Mouse (Mus musculus): ENCODE data around the gene Tom1l2. TPM values are rescaled to one million over a fixed set of nuclear protein-coding genes. Genes with fewer than 3 reads are reported as not detected.
A peak's percentile ranks its signal among the peaks of the same experiment; 100 is the strongest.

The Tom1l2 gene
- polyA plus RNA-seq, 1 experiment from 2014 or later, result 12.6 TPM

- DNase-seq (ENCODE audit: low spot score), result no peak
- Histone ChIP-seq H3K4me3 (ENCODE audit: low read depth, low read length) (no peak overlapping the region), H3K27me3 (replicated peaks; ENCODE audit: control insufficient read depth, insufficient read depth, low read length) (no peaks in the 10 kb centered on the region), H3K4me1 (replicated peaks; ENCODE audit: control insufficient read depth, insufficient read depth, low read length) (no peaks in the 10 kb centered on the region), H3K9ac (ENCODE audit: low read depth, low read length) (no peak overlapping the region), H3K4me2 (no peak overlapping the region), H3K36me3 (ENCODE audit: control insufficient read depth, insufficient read depth, low read length) (no peaks in the 10 kb centered on the region), H3K9me3 (ENCODE audit: control insufficient read depth, low read length) (no peaks in the 10 kb centered on the region), H3K27ac (ENCODE audit: low read depth, low read length) (no peak overlapping the region)
- 80% methylated on average over 6 of the region's 6 CpGs for WGBS
- no peak for ATAC-seq (replicated peaks; ENCODE audit: low FRiP score)
Observed at GRCm38 (mm10) chr11:60374481-60374880, 21.8 kb upstream of the Tom1l2 start.

- DNase-seq (ENCODE audit: low spot score) (no peak), ATAC-seq (replicated peaks; ENCODE audit: low FRiP score) (no peak)
- Histone ChIP-seq H3K27ac (ENCODE audit: low read depth, low read length) (no peak overlapping the region), H3K9me3 (ENCODE audit: control insufficient read depth, low read length) (no peaks in the 10 kb centered on the region), H3K36me3 (ENCODE audit: control insufficient read depth, insufficient read depth, low read length) (no peaks in the 10 kb centered on the region), H3K4me3 (ENCODE audit: low read depth, low read length) (no peak overlapping the region), H3K4me2 (no peak overlapping the region), H3K9ac (ENCODE audit: low read depth, low read length) (no peak overlapping the region), H3K27me3 (replicated peaks; ENCODE audit: control insufficient read depth, insufficient read depth, low read length) (no peaks in the 10 kb centered on the region), H3K4me1 (replicated peaks; ENCODE audit: control insufficient read depth, insufficient read depth, low read length) (peaks cover 3% of the 10 kb centered on the region; the same call in 1 of the 2 replicates)
- 86% methylated on average over 13 of the region's 13 CpGs for WGBS
Observed at GRCm38 (mm10) chr11:60370431-60370830, 17.7 kb upstream of the Tom1l2 start.

- H3K9me3 ChIP-seq (ENCODE audit: control insufficient read depth, low read length), result no peaks in the 10 kb centered on the region
- H3K27me3 ChIP-seq (replicated peaks; ENCODE audit: control insufficient read depth, insufficient read depth, low read length), result no peaks in the 10 kb centered on the region
- DNase-seq (ENCODE audit: low spot score), result no peak
- H3K4me2 ChIP-seq, result no peak overlapping the region
- 76% methylated on average over 4 of the region's 4 CpGs for WGBS
- H3K4me1 ChIP-seq (replicated peaks; ENCODE audit: control insufficient read depth, insufficient read depth, low read length), result peaks cover 3% of the 10 kb centered on the region; the same call in 1 of the 2 replicates
- no peak overlapping the region for H3K9ac ChIP-seq (ENCODE audit: low read depth, low read length)
- no peak overlapping the region for H3K4me3 ChIP-seq (ENCODE audit: low read depth, low read length)
- no peak for ATAC-seq (replicated peaks; ENCODE audit: low FRiP score)
- H3K27ac ChIP-seq (ENCODE audit: low read depth, low read length), result no peak overlapping the region
- no peaks in the 10 kb centered on the region for H3K36me3 ChIP-seq (ENCODE audit: control insufficient read depth, insufficient read depth, low read length)
Observed at GRCm38 (mm10) chr11:60369448-60369847, 16.7 kb upstream of the Tom1l2 start.

GRCm38 (mm10) chr11:60368909-60369308, 16.2 kb upstream of the Tom1l2 start:
- Histone ChIP-seq H3K27me3 (replicated peaks; ENCODE audit: control insufficient read depth, insufficient read depth, low read length) (no peaks in the 10 kb centered on the region), H3K9ac (ENCODE audit: low read depth, low read length) (no peak overlapping the region), H3K36me3 (ENCODE audit: control insufficient read depth, insufficient read depth, low read length) (no peaks in the 10 kb centered on the region), H3K9me3 (ENCODE audit: control insufficient read depth, low read length) (no peaks in the 10 kb centered on the region), H3K4me2 (no peak overlapping the region), H3K4me1 (replicated peaks; ENCODE audit: control insufficient read depth, insufficient read depth, low read length) (peaks cover 3% of the 10 kb centered on the region; the same call in 1 of the 2 replicates), H3K27ac (ENCODE audit: low read depth, low read length) (no peak overlapping the region), H3K4me3 (ENCODE audit: low read depth, low read length) (no peak overlapping the region)
- DNase-seq (ENCODE audit: low spot score) (no peak), ATAC-seq (replicated peaks; ENCODE audit: low FRiP score) (no peak)
- WGBS, result 79% methylated on average over 4 of the region's 4 CpGs

- H3K27me3 ChIP-seq (replicated peaks; ENCODE audit: control insufficient read depth, insufficient read depth, low read length), result no peaks in the 10 kb centered on the region
- H3K36me3 ChIP-seq (ENCODE audit: control insufficient read depth, insufficient read depth, low read length), result no peaks in the 10 kb centered on the region
- ATAC-seq (replicated peaks; ENCODE audit: low FRiP score) (no peak), DNase-seq (ENCODE audit: low spot score) (no peak)
- no peak overlapping the region for H3K27ac ChIP-seq (ENCODE audit: low read depth, low read length)
- no peak overlapping the region for H3K4me2 ChIP-seq
- H3K4me3 ChIP-seq (ENCODE audit: low read depth, low read length), result no peak overlapping the region
- H3K4me1 ChIP-seq (replicated peaks; ENCODE audit: control insufficient read depth, insufficient read depth, low read length), result peaks cover 3% of the 10 kb centered on the region; the same call in 1 of the 2 replicates
- WGBS, result 54% methylated on average over 3 of the region's 3 CpGs
- H3K9me3 ChIP-seq (ENCODE audit: control insufficient read depth, low read length), result no peaks in the 10 kb centered on the region
- no peak overlapping the region for H3K9ac ChIP-seq (ENCODE audit: low read depth, low read length)
Observed at GRCm38 (mm10) chr11:60367256-60367655, 14.6 kb upstream of the Tom1l2 start.

- Histone ChIP-seq H3K27me3 (replicated peaks; ENCODE audit: control insufficient read depth, insufficient read depth, low read length) (no peaks in the 10 kb centered on the region), H3K36me3 (ENCODE audit: control insufficient read depth, insufficient read depth, low read length) (no peaks in the 10 kb centered on the region), H3K9ac (ENCODE audit: low read depth, low read length) (no peak overlapping the region), H3K27ac (ENCODE audit: low read depth, low read length) (peak overlapping the region; percentile 9; the same call in 1 of the 2 replicates), H3K4me3 (ENCODE audit: low read depth, low read length) (no peak overlapping the region), H3K9me3 (ENCODE audit: control insufficient read depth, low read length) (no peaks in the 10 kb centered on the region), H3K4me2 (no peak overlapping the region), H3K4me1 (replicated peaks; ENCODE audit: control insufficient read depth, insufficient read depth, low read length) (peaks cover 3% of the 10 kb centered on the region; the same call in 1 of the 2 replicates)
- DNase-seq (ENCODE audit: low spot score) (no peak), ATAC-seq (replicated peaks; ENCODE audit: low FRiP score) (no peak)
- WGBS, result 37% methylated on average over 16 of the region's 16 CpGs
Observed at GRCm38 (mm10) chr11:60366239-60367019, 13.7 kb upstream of the Tom1l2 start.

GRCm38 (mm10) chr11:60360631-60361201, 8.0 kb upstream of the Tom1l2 start:
- ATAC-seq (replicated peaks; ENCODE audit: low FRiP score) (no peak), DNase-seq (ENCODE audit: low spot score) (no peak)
- Histone ChIP-seq H3K27ac (ENCODE audit: low read depth, low read length) (no peak overlapping the region), H3K36me3 (ENCODE audit: control insufficient read depth, insufficient read depth, low read length) (no peaks in the 10 kb centered on the region), H3K4me1 (replicated peaks; ENCODE audit: control insufficient read depth, insufficient read depth, low read length) (no peaks in the 10 kb centered on the region), H3K4me2 (no peak overlapping the region), H3K4me3 (ENCODE audit: low read depth, low read length) (no peak overlapping the region), H3K9me3 (ENCODE audit: control insufficient read depth, low read length) (no peaks in the 10 kb centered on the region), H3K27me3 (replicated peaks; ENCODE audit: control insufficient read depth, insufficient read depth, low read length) (no peaks in the 10 kb centered on the region), H3K9ac (ENCODE audit: low read depth, low read length) (no peak overlapping the region)
- WGBS, result 60% methylated on average over 5 of the region's 5 CpGs

GRCm38 (mm10) chr11:60359936-60360335, 7.2 kb upstream of the Tom1l2 start:
- DNase-seq (ENCODE audit: low spot score), result no peak
- H3K9ac ChIP-seq (ENCODE audit: low read depth, low read length), result no peak overlapping the region
- H3K4me3 ChIP-seq (ENCODE audit: low read depth, low read length), result no peak overlapping the region
- no peak overlapping the region for H3K27ac ChIP-seq (ENCODE audit: low read depth, low read length)
- H3K27me3 ChIP-seq (replicated peaks; ENCODE audit: control insufficient read depth, insufficient read depth, low read length), result no peaks in the 10 kb centered on the region
- WGBS, result 79% methylated on average over 1 of the region's 1 CpGs
- no peak for ATAC-seq (replicated peaks; ENCODE audit: low FRiP score)
- H3K36me3 ChIP-seq (ENCODE audit: control insufficient read depth, insufficient read depth, low read length), result no peaks in the 10 kb centered on the region
- no peak overlapping the region for H3K4me2 ChIP-seq
- no peaks in the 10 kb centered on the region for H3K4me1 ChIP-seq (replicated peaks; ENCODE audit: control insufficient read depth, insufficient read depth, low read length)
- H3K9me3 ChIP-seq (ENCODE audit: control insufficient read depth, low read length), result no peaks in the 10 kb centered on the region

GRCm38 (mm10) chr11:60359138-60359537, 6.4 kb upstream of the Tom1l2 start:
- H3K27ac ChIP-seq (ENCODE audit: low read depth, low read length), result no peak overlapping the region
- H3K9me3 ChIP-seq (ENCODE audit: control insufficient read depth, low read length), result no peaks in the 10 kb centered on the region
- no peak overlapping the region for H3K4me2 ChIP-seq
- H3K4me1 ChIP-seq (replicated peaks; ENCODE audit: control insufficient read depth, insufficient read depth, low read length), result no peaks in the 10 kb centered on the region
- no peak overlapping the region for H3K9ac ChIP-seq (ENCODE audit: low read depth, low read length)
- H3K36me3 ChIP-seq (ENCODE audit: control insufficient read depth, insufficient read depth, low read length), result no peaks in the 10 kb centered on the region
- DNase-seq (ENCODE audit: low spot score) (no peak), ATAC-seq (replicated peaks; ENCODE audit: low FRiP score) (no peak)
- H3K27me3 ChIP-seq (replicated peaks; ENCODE audit: control insufficient read depth, insufficient read depth, low read length), result no peaks in the 10 kb centered on the region
- no peak overlapping the region for H3K4me3 ChIP-seq (ENCODE audit: low read depth, low read length)
- WGBS, result 44% methylated on average over 5 of the region's 5 CpGs

All from liver, embryonic 11.5 days (tissue).